Mouse (Mus musculus): ENCODE measurements around the gene Tradd. TPM values are rescaled to one million over a fixed set of nuclear protein-coding genes. Genes with fewer than 3 reads are reported as not detected.
A peak's percentile ranks its signal among the peaks of the same experiment; 100 is the strongest.

Gene Tradd
- polyA plus RNA-seq (2015; fragmentation: Nextera tagmentation; extraction: Ambion mirVana) = 16.2 and 16.7 TPM in 2 replicates

DNA sequence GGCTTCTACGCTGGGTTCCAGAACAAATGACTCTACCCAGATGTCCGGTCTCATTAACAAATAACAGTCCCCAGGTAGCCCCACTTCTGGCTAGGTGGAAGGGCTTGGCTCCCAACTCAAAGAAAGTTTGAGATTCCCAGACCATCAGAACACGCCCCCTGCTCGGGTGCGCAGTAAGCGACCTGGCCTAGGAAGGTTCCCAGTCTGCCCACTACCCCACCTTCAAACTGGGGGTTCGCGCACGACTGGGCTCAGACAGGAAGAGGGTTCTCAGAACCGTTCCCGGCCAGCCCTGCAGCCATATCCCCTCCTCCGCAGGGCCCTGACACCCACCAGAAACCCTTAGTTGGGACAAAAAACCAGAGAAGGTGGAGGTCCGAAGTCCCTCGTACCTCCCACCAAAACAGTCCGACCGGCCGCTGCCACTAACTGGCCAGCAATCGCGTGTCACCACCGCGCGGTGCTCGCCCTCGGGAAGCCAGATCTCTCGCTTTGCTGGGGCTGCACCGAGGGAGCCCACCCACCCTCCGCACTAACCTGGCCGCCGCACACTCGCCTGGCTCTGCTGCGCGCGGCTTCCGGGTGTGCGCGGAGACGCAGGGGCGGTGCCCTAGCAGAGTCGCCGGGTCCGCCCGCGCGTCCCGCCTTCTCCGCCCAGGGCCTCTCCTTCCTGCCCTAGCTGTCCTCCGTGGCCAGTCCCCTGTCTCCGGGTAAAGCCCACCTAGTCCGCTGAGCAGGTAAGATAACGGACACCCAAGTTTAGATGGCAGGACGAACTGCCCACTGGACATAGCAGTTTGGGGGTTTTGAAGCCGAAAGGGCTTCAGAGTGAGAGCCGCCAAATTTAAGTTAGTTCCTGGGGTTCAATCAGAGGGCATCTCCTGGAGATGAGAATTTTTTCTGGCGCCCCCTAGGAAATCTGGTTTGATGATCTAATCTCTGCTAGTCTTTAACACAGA lies at the start of gene Tradd, which contains the start of gene Fbxl8:
TSS of gene Tradd (minus strand) at position 586 of the 959 bp plus-strand sequence.
TSS of gene Fbxl8 (plus strand) at position 625 of the 959 bp plus-strand sequence.
- Histone ChIP-seq H3K27me3 (peaks cover 70% of the 10 kb centered on the region), H3K4me2 (peak within 1 kb of the TSS; percentile 94), H3K9me3 (replicated peaks) (peaks cover 6% of the 10 kb centered on the region; the same call in 1 of the 2 replicates), H3K36me3 (no peaks in the 10 kb centered on the region), H3K27ac (peak within 1 kb of the TSS; percentile 50; the same call in 1 of the 2 replicates), H3K4me1 (replicated peaks) (peaks cover 56% of the 10 kb centered on the region), H3K4me3 (replicated peaks) (peak within 1 kb of the TSS; percentile 82), H3K9ac (peak within 1 kb of the TSS; percentile 84)
- 1% methylated on average over 54 of the region's 54 CpGs for WGBS (ENCODE audit: insufficient replicate concordance)
- DNase-seq = peak; percentile 62
- ATAC-seq (ENCODE audit: low read depth) = peak; percentile 87

GRCm38 (mm10) chr8:105313622-105314402 lies 49.4 kb upstream of the Tradd start:
- peak overlapping the region; percentile 77 for H3K27ac ChIP-seq
- ATAC-seq (ENCODE audit: low read depth) = peak; percentile 37
- no peaks in the 10 kb centered on the region for H3K27me3 ChIP-seq
- H3K4me3 ChIP-seq (replicated peaks) = peak overlapping the region; percentile 18; the same call in 1 of the 2 replicates
- H3K4me1 ChIP-seq (replicated peaks) = peaks cover 74% of the 10 kb centered on the region
- 70% methylated on average over 9 of the region's 9 CpGs for WGBS (ENCODE audit: insufficient replicate concordance)
- H3K9me3 ChIP-seq (replicated peaks) = no peaks in the 10 kb centered on the region
- DNase-seq = no peak
- peak overlapping the region; percentile 65 for H3K9ac ChIP-seq
- peaks cover 99% of the 10 kb centered on the region for H3K36me3 ChIP-seq
- peak overlapping the region; percentile 54 for H3K4me2 ChIP-seq

GRCm38 (mm10) chr8:105312891-105313481 lies 48.6 kb upstream of the Tradd start:
- Histone ChIP-seq H3K36me3 (peaks cover 99% of the 10 kb centered on the region), H3K4me3 (replicated peaks) (peak overlapping the region; percentile 18; the same call in 1 of the 2 replicates), H3K27ac (peak overlapping the region; percentile 77), H3K9ac (peak overlapping the region; percentile 65), H3K4me1 (replicated peaks) (peaks cover 66% of the 10 kb centered on the region), H3K27me3 (no peaks in the 10 kb centered on the region), H3K4me2 (peak overlapping the region; percentile 54), H3K9me3 (replicated peaks) (no peaks in the 10 kb centered on the region)
- ATAC-seq (ENCODE audit: low read depth) (peak; percentile 71), DNase-seq (peak; percentile 50)
- WGBS (ENCODE audit: insufficient replicate concordance) = 41% methylated on average over 8 of the region's 8 CpGs

- no peaks in the 10 kb centered on the region for H3K9me3 ChIP-seq (replicated peaks)
- H3K36me3 ChIP-seq = peaks cover 100% of the 10 kb centered on the region
- peak overlapping the region; percentile 77 for H3K27ac ChIP-seq
- peaks cover 57% of the 10 kb centered on the region for H3K4me1 ChIP-seq (replicated peaks)
- DNase-seq (peak; percentile 65), ATAC-seq (ENCODE audit: low read depth) (peak; percentile 67)
- 11% methylated on average over 1 of the region's 1 CpGs for WGBS (ENCODE audit: insufficient replicate concordance)
- H3K9ac ChIP-seq = peak overlapping the region; percentile 65; the same call in 1 of the 2 replicates
- H3K27me3 ChIP-seq = no peaks in the 10 kb centered on the region
- no peak overlapping the region for H3K4me3 ChIP-seq (replicated peaks)
- peak overlapping the region; percentile 11; the same call in 1 of the 2 replicates for H3K4me2 ChIP-seq
Observed at GRCm38 (mm10) chr8:105311718-105312117, 47.3 kb upstream of the Tradd start.

GRCm38 (mm10) chr8:105310118-105310517 lies 45.7 kb upstream of the Tradd start:
- H3K36me3 ChIP-seq = peaks cover 98% of the 10 kb centered on the region
- H3K9ac ChIP-seq = no peak overlapping the region
- DNase-seq = no peak
- 87% methylated on average over 8 of the region's 8 CpGs for WGBS (ENCODE audit: insufficient replicate concordance)
- no peak for ATAC-seq (ENCODE audit: low read depth)
- H3K4me2 ChIP-seq = no peak overlapping the region
- H3K4me1 ChIP-seq (replicated peaks) = peaks cover 60% of the 10 kb centered on the region
- no peak overlapping the region for H3K4me3 ChIP-seq (replicated peaks)
- H3K9me3 ChIP-seq (replicated peaks) = no peaks in the 10 kb centered on the region
- no peak overlapping the region for H3K27ac ChIP-seq
- no peaks in the 10 kb centered on the region for H3K27me3 ChIP-seq

GRCm38 (mm10) chr8:105309142-105309847 lies 44.9 kb upstream of the Tradd start:
- Histone ChIP-seq H3K27ac (no peak overlapping the region), H3K36me3 (peaks cover 97% of the 10 kb centered on the region), H3K4me1 (replicated peaks) (peaks cover 60% of the 10 kb centered on the region), H3K4me2 (no peak overlapping the region), H3K9ac (no peak overlapping the region), H3K27me3 (no peaks in the 10 kb centered on the region), H3K4me3 (replicated peaks) (no peak overlapping the region), H3K9me3 (replicated peaks) (no peaks in the 10 kb centered on the region)
- WGBS (ENCODE audit: insufficient replicate concordance) = 85% methylated on average over 15 of the region's 15 CpGs
- DNase-seq = no peak
- no peak for ATAC-seq (ENCODE audit: low read depth)

DNA sequence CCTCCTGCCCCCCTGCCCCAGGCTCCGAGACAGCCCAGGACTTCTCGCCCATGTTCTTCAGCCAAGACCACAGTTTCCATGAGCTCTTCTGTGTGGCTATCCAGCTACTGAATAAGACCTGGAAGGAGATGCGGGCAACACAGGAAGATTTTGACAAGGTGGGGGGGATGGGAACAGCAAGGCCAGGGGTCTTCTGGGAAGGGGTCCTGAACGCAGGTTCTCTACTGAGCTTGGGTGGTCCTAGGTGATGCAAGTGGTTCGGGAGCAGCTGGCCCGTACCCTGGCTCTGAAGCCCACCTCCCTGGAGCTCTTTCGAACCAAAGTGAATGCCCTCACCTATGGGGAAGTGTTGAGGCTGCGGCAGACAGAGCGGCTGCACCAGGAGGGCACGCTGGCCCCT lies 44.0 kb upstream of the Tradd start:
- no peak overlapping the region for H3K9ac ChIP-seq
- no peaks in the 10 kb centered on the region for H3K9me3 ChIP-seq (replicated peaks)
- H3K27ac ChIP-seq = no peak overlapping the region
- no peak overlapping the region for H3K4me3 ChIP-seq (replicated peaks)
- H3K4me2 ChIP-seq = no peak overlapping the region
- DNase-seq = no peak
- ATAC-seq (ENCODE audit: low read depth) = no peak
- 90% methylated on average over 10 of the region's 10 CpGs for WGBS (ENCODE audit: insufficient replicate concordance)
- H3K36me3 ChIP-seq = peaks cover 97% of the 10 kb centered on the region
- no peaks in the 10 kb centered on the region for H3K27me3 ChIP-seq
- peaks cover 60% of the 10 kb centered on the region for H3K4me1 ChIP-seq (replicated peaks)

- DNase-seq (no peak), ATAC-seq (ENCODE audit: low read depth) (no peak)
- H3K27me3 ChIP-seq = no peaks in the 10 kb centered on the region
- H3K4me2 ChIP-seq = no peak overlapping the region
- H3K4me3 ChIP-seq (replicated peaks) = no peak overlapping the region
- WGBS (ENCODE audit: insufficient replicate concordance) = 93% methylated on average over 13 of the region's 13 CpGs
- H3K4me1 ChIP-seq (replicated peaks) = peaks cover 60% of the 10 kb centered on the region
- peaks cover 97% of the 10 kb centered on the region for H3K36me3 ChIP-seq
- no peaks in the 10 kb centered on the region for H3K9me3 ChIP-seq (replicated peaks)
- no peak overlapping the region for H3K27ac ChIP-seq
- H3K9ac ChIP-seq = no peak overlapping the region
Observed at GRCm38 (mm10) chr8:105307670-105308069, 43.3 kb upstream of the Tradd start.

GRCm38 (mm10) chr8:105306146-105306691 lies 41.8 kb upstream of the Tradd start:
- Histone ChIP-seq H3K4me1 (replicated peaks) (peaks cover 60% of the 10 kb centered on the region), H3K9me3 (replicated peaks) (no peaks in the 10 kb centered on the region), H3K4me2 (peak overlapping the region; percentile 62), H3K4me3 (replicated peaks) (peak overlapping the region; percentile 45), H3K27me3 (no peaks in the 10 kb centered on the region), H3K27ac (peak overlapping the region; percentile 97), H3K9ac (peak overlapping the region; percentile 59), H3K36me3 (peaks cover 97% of the 10 kb centered on the region)
- DNase-seq = no peak
- no peak for ATAC-seq (ENCODE audit: low read depth)
- 72% methylated on average over 5 of the region's 5 CpGs for WGBS (ENCODE audit: insufficient replicate concordance)
